ENCODE assay signal across 9 mouse cellular contexts in genomic region chr14:21993251-21994060, GRCm38 (mm10). TPM values are rescaled to one million over a fixed set of nuclear protein-coding genes. Genes with fewer than 3 reads are reported as not detected.
DNase-seq lines count a peak whose midpoint lies in the region; ATAC-seq and TF ChIP-seq lines count a peak whose summit lies in the region.
"Had no signal": no experiment of that assay in that cellular context is flagged by ENCODE, and none has a peak within 500 bp of the region (broad histone marks: within the 10 kb centered on the region; RNA-seq: fewer than 3 reads in every experiment).

No protein-coding gene starts in this region.

- no peak for ATAC-seq in hindbrain, embryonic 16.5 days
- no peak for ATAC-seq in liver, embryonic 14.5 days (ENCODE audit: insufficient read depth)
- ATAC-seq: Patski had no signal

- TF ChIP-seq CTCF in liver, embryonic 14.5 days (IDR thresholded peaks at IDR 0.05; ENCODE audit: low read depth): no peak

- no peak overlapping the region for H3K9ac ChIP-seq in hindbrain, embryonic 16.5 days (ENCODE audit: low read depth, low read length)
- H3K9ac ChIP-seq in liver, embryonic 14.5 days (replicated peaks): no peak overlapping the region

- no peak overlapping the region for H3K27ac ChIP-seq in hindbrain, embryonic 16.5 days (ENCODE audit: low read depth, low read length)
- no peak overlapping the region for H3K27ac ChIP-seq in liver, embryonic 14.5 days

- peak overlapping the region; percentile 91 for H3K4me2 ChIP-seq in hindbrain, embryonic 16.5 days (ENCODE audit: low read length)
- H3K4me2 ChIP-seq in liver, embryonic 14.5 days (ENCODE audit: low read depth): peak overlapping the region; percentile 68

- 21% methylated on average over 14 of the region's 14 CpGs for WGBS in hindbrain, embryonic 16.5 days
- 15% methylated on average over 14 of the region's 14 CpGs for WGBS in liver, embryonic 14.5 days (ENCODE audit: insufficient replicate concordance)

- TF ChIP-seq EP300 in liver, embryonic 14.5 days (IDR thresholded peaks at IDR 0.05; ENCODE audit: low read depth): no peak

- no peaks in the 10 kb centered on the region for H3K36me3 ChIP-seq in hindbrain, embryonic 16.5 days (ENCODE audit: control insufficient read depth, insufficient read depth, low read length)
- no peaks in the 10 kb centered on the region for H3K36me3 ChIP-seq in liver, embryonic 14.5 days (replicated peaks; ENCODE audit: control insufficient read depth, insufficient read depth, low read depth)

- peak; percentile 6 for DNase-seq in layer of hippocampus, adult 11-12 months (ENCODE audit: low spot score)
- no peak for DNase-seq in layer of hippocampus, adult 8-10 months (ENCODE audit: low spot score in 2 of 2)
- peak; percentile 57 for DNase-seq in embryo, embryonic 10.5 days (ENCODE audit: low spot score)
- DNase-seq in liver, embryonic 14.5 days (ENCODE audit: low read depth in 3 of 3, low spot score in 3 of 3): no peak
- peak; percentile 28 for DNase-seq in retina, embryonic 14.5 days (ENCODE audit: low spot score)
- no peak for DNase-seq in left cerebral cortex, adult 11 months (ENCODE audit: low spot score)
- no peak for DNase-seq in cerebellum, postnatal 25 days

- peak overlapping the region; percentile 52 for H3K4me3 ChIP-seq in hindbrain, embryonic 16.5 days (ENCODE audit: low read length)
- H3K4me3 ChIP-seq in liver, embryonic 14.5 days (ENCODE audit: insufficient read depth in 1 of 2, low read depth in 2 of 2, low read length in 2 of 2): peak overlapping the region in 1 of 2 experiments; percentile 51; a peak in 1 of 4 replicates

- H3K4me1 ChIP-seq in hindbrain, embryonic 16.5 days (ENCODE audit: control insufficient read depth, insufficient read depth, low read depth, low read length): peaks cover 34% of the 10 kb centered on the region
- no peaks in the 10 kb centered on the region for H3K4me1 ChIP-seq in liver, embryonic 14.5 days (replicated peaks; ENCODE audit: control insufficient read depth in 2 of 2, insufficient read depth in 2 of 2, low read length in 1 of 2)

- peaks cover 19% of the 10 kb centered on the region for H3K27me3 ChIP-seq in hindbrain, embryonic 16.5 days (replicated peaks; ENCODE audit: control insufficient read depth, insufficient read depth, low read length)
- H3K27me3 ChIP-seq in liver, embryonic 14.5 days (ENCODE audit: control insufficient read depth, insufficient read depth, low read length): peaks cover 77% of the 10 kb centered on the region
- H3K27me3 ChIP-seq: Patski had no signal

- no peaks in the 10 kb centered on the region for H3K9me3 ChIP-seq in hindbrain, embryonic 16.5 days (ENCODE audit: control insufficient read depth, low read length)
- H3K9me3 ChIP-seq in liver, embryonic 14.5 days (ENCODE audit: control insufficient read depth, low read length): no peaks in the 10 kb centered on the region

RNA-seq across cellular contexts. Expression of gene Zfp503, which starts 4.1 kb away (rescaled TPM):
- 1 to 10 TPM; 2.5 to 3.4 (median 3.1) TPM for total RNA-seq in layer of hippocampus, adult 8-10 months (2022)
- polyA plus RNA-seq in hindbrain, embryonic 16.5 days (2015; fragmentation: Nextera tagmentation; extraction: Ambion mirVana): 8.0 and 9.9 TPM in 2 replicates
- polyA plus RNA-seq in liver, embryonic 14.5 days (2012; rRNA removed): 0.77 and 0.90 TPM in 2 replicates
- 0.24 and 0.43 TPM in 2 replicates for polyA plus RNA-seq in liver, embryonic 14.5 days (2014; fragmentation: Nextera tagmentation; extraction: Ambion mirVana)

RNA-seq across cellular contexts. Expression of gene Lrmda, which starts 26.1 kb away (rescaled TPM):
- total RNA-seq in layer of hippocampus, adult 8-10 months (2022): 1 to 10 TPM in 3 of 4 experiments, under 1 TPM in 1; 0.59 to 4.9 (median 1.8) TPM
- 0.30 and 0.80 TPM in 2 replicates for polyA plus RNA-seq in hindbrain, embryonic 16.5 days (2015; fragmentation: Nextera tagmentation; extraction: Ambion mirVana)
- polyA plus RNA-seq in liver, embryonic 14.5 days (2012; rRNA removed): 0.05 and 0.18 TPM in 2 replicates
- 0.22 and 0.76 TPM in 2 replicates for polyA plus RNA-seq in liver, embryonic 14.5 days (2014; fragmentation: Nextera tagmentation; extraction: Ambion mirVana)

Comparison
In these comparisons a context has a peak if more than half of its experiments do, and no peak if none do; other contexts are left out.
1. DNase-seq: peak in layer of hippocampus, adult 11-12 months (single experiment), embryo, embryonic 10.5 days (single experiment) and retina, embryonic 14.5 days (single experiment); none in layer of hippocampus, adult 8-10 months (0 of 2), liver, embryonic 14.5 days (0 of 3), left cerebral cortex, adult 11 months (single experiment) and cerebellum, postnatal 25 days (0 of 2).